Comparison of ENCODE assay signal across 8 mouse cellular contexts in the genomic region with DNA sequence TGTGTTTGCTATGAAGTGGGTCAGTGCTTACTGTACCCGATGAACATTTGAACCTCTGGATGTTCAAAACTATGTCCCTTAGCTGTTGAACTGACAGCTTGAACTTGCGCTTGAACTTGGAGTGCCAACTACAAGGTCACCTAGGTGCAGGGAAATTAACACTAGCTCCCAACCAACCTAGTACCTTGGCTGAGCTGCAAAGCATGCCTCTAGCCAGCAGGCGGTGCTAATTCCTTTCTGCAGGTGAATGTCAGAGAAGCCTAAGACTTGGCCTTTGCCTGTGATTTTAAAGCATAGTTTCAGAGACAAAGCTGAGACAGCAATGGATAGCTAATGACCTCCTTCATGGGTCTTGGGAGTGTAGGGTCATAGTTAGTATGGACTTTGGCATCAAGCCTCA. TPM values are rescaled to one million over a fixed set of nuclear protein-coding genes. Genes with fewer than 3 reads are reported as not detected.
A peak's percentile ranks its signal among the peaks of the same experiment; 100 is the strongest.
DNase-seq lines count a peak whose midpoint lies in the region; ATAC-seq and TF ChIP-seq lines count a peak whose summit lies in the region.

No protein-coding gene starts in this region.

- WGBS in embryonic facial prominence, embryonic 11.5 days, result 56% methylated on average over 3 of the region's 3 CpGs
- WGBS in midbrain, embryonic 15.5 days, result 66% methylated on average over 3 of the region's 3 CpGs
- WGBS in stomach, postnatal 0 days, result 50% methylated on average over 3 of the region's 3 CpGs

- no peaks in the 10 kb centered on the region for H3K27me3 ChIP-seq in embryonic facial prominence, embryonic 11.5 days (ENCODE audit: control insufficient read depth, insufficient read depth, low read length)
- no peaks in the 10 kb centered on the region for H3K27me3 ChIP-seq in midbrain, embryonic 15.5 days (replicated peaks)
- H3K27me3 ChIP-seq in stomach, postnatal 0 days (ENCODE audit: control insufficient read depth, insufficient read depth, low read length), result no peaks in the 10 kb centered on the region

- peak; percentile 89 for TF ChIP-seq CTCF in stomach, postnatal 0 days (IDR thresholded peaks at IDR 0.05; ENCODE audit: low read depth)

- H3K9me3 ChIP-seq in embryonic facial prominence, embryonic 11.5 days (replicated peaks; ENCODE audit: control insufficient read depth, low read length), result no peaks in the 10 kb centered on the region
- no peaks in the 10 kb centered on the region for H3K9me3 ChIP-seq in midbrain, embryonic 15.5 days
- H3K9me3 ChIP-seq in stomach, postnatal 0 days (ENCODE audit: control insufficient read depth, low read length), result no peaks in the 10 kb centered on the region

- no peaks in the 10 kb centered on the region for H3K4me1 ChIP-seq in embryonic facial prominence, embryonic 11.5 days (ENCODE audit: control insufficient read depth, insufficient read depth, low read length)
- no peaks in the 10 kb centered on the region for H3K4me1 ChIP-seq in midbrain, embryonic 15.5 days
- H3K4me1 ChIP-seq in stomach, postnatal 0 days (replicated peaks; ENCODE audit: control insufficient read depth, insufficient read depth), result 0 out of 2 replicates have a peak, but pooled peaks cover 2% of the 10 kb centered on the region

- H3K36me3 ChIP-seq in embryonic facial prominence, embryonic 11.5 days (replicated peaks; ENCODE audit: control insufficient read depth, insufficient read depth, low read depth, low read length), result peaks cover 11% of the 10 kb centered on the region
- H3K36me3 ChIP-seq in midbrain, embryonic 15.5 days (replicated peaks), result peaks cover 20% of the 10 kb centered on the region; the same call in 1 of the 2 replicates
- peaks cover 10% of the 10 kb centered on the region for H3K36me3 ChIP-seq in stomach, postnatal 0 days (ENCODE audit: control insufficient read depth, insufficient read depth, low read length)

- intact Hi-C loops in left cerebral cortex, postnatal 14 days (cut with DNase I), result loop anchor here (5.0 kb wide), 1 partner anchor 39 kb away; a partner anchor contains a TSS

- H3K27ac ChIP-seq in embryonic facial prominence, embryonic 11.5 days (replicated peaks; ENCODE audit: low read depth, low read length), result no peak overlapping the region
- no peak overlapping the region for H3K27ac ChIP-seq in midbrain, embryonic 15.5 days
- peak overlapping the region; percentile 77; the same call in 1 of the 2 replicates for H3K27ac ChIP-seq in stomach, postnatal 0 days (replicated peaks)

- H3K9ac ChIP-seq in embryonic facial prominence, embryonic 11.5 days (replicated peaks; ENCODE audit: low read length), result no peak overlapping the region
- no peak overlapping the region for H3K9ac ChIP-seq in midbrain, embryonic 15.5 days
- H3K9ac ChIP-seq in stomach, postnatal 0 days (ENCODE audit: low read length), result no peak overlapping the region

- H3K4me2 ChIP-seq in embryonic facial prominence, embryonic 11.5 days (ENCODE audit: low read depth, low read length), result no peak overlapping the region
- no peak overlapping the region for H3K4me2 ChIP-seq in midbrain, embryonic 15.5 days
- no peak overlapping the region for H3K4me2 ChIP-seq in stomach, postnatal 0 days (replicated peaks; ENCODE audit: low read depth)

- H3K4me3 ChIP-seq in embryonic facial prominence, embryonic 11.5 days (ENCODE audit: low read depth, low read length), result no peak overlapping the region
- H3K4me3 ChIP-seq in midbrain, embryonic 15.5 days, result no peak overlapping the region
- H3K4me3 ChIP-seq in stomach, postnatal 0 days (ENCODE audit: low read depth, low read length), result no peak overlapping the region

- ATAC-seq in embryonic facial prominence, embryonic 11.5 days (replicated peaks; ENCODE audit: insufficient number of reproducible peaks, low FRiP score, low TSS enrichment, low read depth), result no peak
- peak; percentile 62 to 76; a peak in 3 of 4 replicates for ATAC-seq in hematopoietic stem cell, adult 5-6 weeks (replicated peaks in 1 of 2; ENCODE audit: insufficient read depth in 1 of 2, low FRiP score in 2 of 2, low TSS enrichment in 1 of 2, low read depth in 1 of 2, poor library complexity in 2 of 2, severe bottlenecking in 2 of 2)
- peak; percentile 40; the same call in 1 of the 2 replicates for ATAC-seq in midbrain, embryonic 15.5 days (replicated peaks)
- no peak for ATAC-seq in stomach, postnatal 0 days (ENCODE audit: low FRiP score, low TSS enrichment)

- peak; percentile 45 to 68 for DNase-seq in heart, adult 18-20 months
- no peak for DNase-seq in heart, adult 11 months
- DNase-seq in T-cell, adult 2 months (ENCODE audit: low spot score), result peak; percentile 40
- peak; percentile 56 for DNase-seq in embryonic facial prominence, embryonic 11.5 days (ENCODE audit: low spot score)
- peak; percentile 70 to 76 for DNase-seq in left cerebral cortex, postnatal 14 days (ENCODE audit: low spot score in 2 of 2)
- DNase-seq in stomach, postnatal 0 days (ENCODE audit: low spot score), result peak; percentile 73

- TF ChIP-seq EP300 in stomach, postnatal 0 days (optimal IDR thresholded peaks at IDR 0.05), result no peak

RNA-seq across cellular contexts. Expression of a gene that starts 12.5 kb away (rescaled TPM):
- total RNA-seq in heart, adult 18-20 months (2021), result not detected
- not detected in 2 replicates for polyA plus RNA-seq in embryonic facial prominence, embryonic 11.5 days (2014; fragmentation: Nextera tagmentation; extraction: Ambion mirVana)
- total RNA-seq in hematopoietic stem cell, adult 5-6 weeks (2017), result not detected in 2 replicates
- total RNA-seq in left cerebral cortex, postnatal 14 days (2021), result not detected
- polyA plus RNA-seq in midbrain, embryonic 15.5 days (2015; fragmentation: Nextera tagmentation; extraction: Ambion mirVana), result 0.49 and 0.79 TPM in 2 replicates
- 0.08 and 0.17 TPM in 2 replicates for polyA plus RNA-seq in stomach, postnatal 0 days (2015; fragmentation: Nextera tagmentation; extraction: Ambion mirVana)

RNA-seq across cellular contexts. Expression of a gene that starts 12.9 kb away (rescaled TPM):
- total RNA-seq in heart, adult 18-20 months (2021), result 100 to 1,000 TPM; 237 to 251 TPM
- 46.7 and 48.4 TPM in 2 replicates for polyA plus RNA-seq in embryonic facial prominence, embryonic 11.5 days (2014; fragmentation: Nextera tagmentation; extraction: Ambion mirVana)
- total RNA-seq in hematopoietic stem cell, adult 5-6 weeks (2017), result 109 and 145 TPM in 2 replicates
- total RNA-seq in left cerebral cortex, postnatal 14 days (2021), result 100 to 1,000 TPM; 185 to 190 TPM
- polyA plus RNA-seq in midbrain, embryonic 15.5 days (2015; fragmentation: Nextera tagmentation; extraction: Ambion mirVana), result 44.5 and 47.5 TPM in 2 replicates
- polyA plus RNA-seq in stomach, postnatal 0 days (2015; fragmentation: Nextera tagmentation; extraction: Ambion mirVana), result 17.6 and 19.5 TPM in 2 replicates

RNA-seq across cellular contexts. Expression of a gene that starts 26.1 kb away (rescaled TPM):
- 100 to 1,000 TPM; 104 to 113 TPM for total RNA-seq in heart, adult 18-20 months (2021)
- polyA plus RNA-seq in embryonic facial prominence, embryonic 11.5 days (2014; fragmentation: Nextera tagmentation; extraction: Ambion mirVana), result 64.9 and 67.5 TPM in 2 replicates
- 17.5 and 20.7 TPM in 2 replicates for total RNA-seq in hematopoietic stem cell, adult 5-6 weeks (2017)
- 10 to 100 TPM; 41.0 to 48.8 TPM for total RNA-seq in left cerebral cortex, postnatal 14 days (2021)
- 46.2 and 48.4 TPM in 2 replicates for polyA plus RNA-seq in midbrain, embryonic 15.5 days (2015; fragmentation: Nextera tagmentation; extraction: Ambion mirVana)
- 176 and 186 TPM in 2 replicates for polyA plus RNA-seq in stomach, postnatal 0 days (2015; fragmentation: Nextera tagmentation; extraction: Ambion mirVana)

RNA-seq across cellular contexts. Expression of a gene that starts 29.1 kb away (rescaled TPM):
- total RNA-seq in heart, adult 18-20 months (2021), result not detected
- not detected in 2 replicates for polyA plus RNA-seq in embryonic facial prominence, embryonic 11.5 days (2014; fragmentation: Nextera tagmentation; extraction: Ambion mirVana)
- total RNA-seq in hematopoietic stem cell, adult 5-6 weeks (2017), result 0.10 and 0.75 TPM in 2 replicates
- under 1 TPM; 0.32 to 0.33 TPM for total RNA-seq in left cerebral cortex, postnatal 14 days (2021)
- polyA plus RNA-seq in midbrain, embryonic 15.5 days (2015; fragmentation: Nextera tagmentation; extraction: Ambion mirVana), result 0.06 and 0.12 TPM in 2 replicates
- polyA plus RNA-seq in stomach, postnatal 0 days (2015; fragmentation: Nextera tagmentation; extraction: Ambion mirVana), result 0.06 and 0.07 TPM in 2 replicates

RNA-seq across cellular contexts. Expression of a gene that starts 38.2 kb away (rescaled TPM):
- total RNA-seq in heart, adult 18-20 months (2021), result 10 to 100 TPM; 10.1 to 10.3 TPM
- 51.5 and 60.8 TPM in 2 replicates for polyA plus RNA-seq in embryonic facial prominence, embryonic 11.5 days (2014; fragmentation: Nextera tagmentation; extraction: Ambion mirVana)
- total RNA-seq in hematopoietic stem cell, adult 5-6 weeks (2017), result 0.40 and 4.1 TPM in 2 replicates
- 100 to 1,000 TPM; 344 to 360 TPM for total RNA-seq in left cerebral cortex, postnatal 14 days (2021)
- polyA plus RNA-seq in midbrain, embryonic 15.5 days (2015; fragmentation: Nextera tagmentation; extraction: Ambion mirVana), result 224 and 236 TPM in 2 replicates
- 19.1 and 20.8 TPM in 2 replicates for polyA plus RNA-seq in stomach, postnatal 0 days (2015; fragmentation: Nextera tagmentation; extraction: Ambion mirVana)

Comparison
In these comparisons a context has a peak if more than half of its experiments do, and no peak if none do; other contexts are left out.
1. ATAC-seq: peak in hematopoietic stem cell, adult 5-6 weeks (2 of 2) and midbrain, embryonic 15.5 days (single experiment); none in embryonic facial prominence, embryonic 11.5 days (single experiment) and stomach, postnatal 0 days (single experiment).